Mouse (Mus musculus) activated CD4-positive, CD25-positive, alpha-beta regulatory T cell, adult 9 weeks (primary cell): ENCODE data around the gene Tfb1m. TPM values are rescaled to one million over a fixed set of nuclear protein-coding genes. Genes with fewer than 3 reads are reported as not detected.

Experiments
- polyA plus RNA-seq: library from polyadenylated mRNA; unstranded; fragments of 100-300 nt; shearing (Covaris generic); gene quantifications from one replicate; pipeline ENCODE4 v1.2.1, GENCODE M21; 2017

The Tfb1m gene
- polyA plus RNA-seq = 11.8 TPM

GRCm38 (mm10) chr17:3557331-3558311, at the start of gene Tfb1m:
TSS of gene Tfb1m (minus strand) at chr17:3557781.

GRCm38 (mm10) chr17:3532254-3532653, 25.3 kb downstream of the Tfb1m start, which contains the start of gene Cldn20:
TSS of gene Cldn20 (plus strand) at chr17:3532554.

Other genes starting within 250 kb of the Tfb1m start
- 1.0 TPM for gene Tiam2, start 231.2 kb downstream of the Tfb1m start, polyA plus RNA-seq
- gene Cldn20, start 25.2 kb downstream of the Tfb1m start, polyA plus RNA-seq = not detected
- not detected for gene Nox3, start 138.5 kb upstream of the Tfb1m start, polyA plus RNA-seq